Mouse (Mus musculus): ENCODE results near the gene Selenow.

- no peak for TF ChIP-seq CTCF (IDR thresholded peaks at IDR 0.05; ENCODE audit: control insufficient read depth, insufficient read depth, low read length)
- TF ChIP-seq POLR2A (IDR thresholded peaks at IDR 0.05; ENCODE audit: borderline replicate concordance, control insufficient read depth, low read depth, low read length): no peak
Measured at GRCm38 (mm10) chr7:15969674-15970073, 47.5 kb upstream of the Selenow start.
